In the genomic region with DNA sequence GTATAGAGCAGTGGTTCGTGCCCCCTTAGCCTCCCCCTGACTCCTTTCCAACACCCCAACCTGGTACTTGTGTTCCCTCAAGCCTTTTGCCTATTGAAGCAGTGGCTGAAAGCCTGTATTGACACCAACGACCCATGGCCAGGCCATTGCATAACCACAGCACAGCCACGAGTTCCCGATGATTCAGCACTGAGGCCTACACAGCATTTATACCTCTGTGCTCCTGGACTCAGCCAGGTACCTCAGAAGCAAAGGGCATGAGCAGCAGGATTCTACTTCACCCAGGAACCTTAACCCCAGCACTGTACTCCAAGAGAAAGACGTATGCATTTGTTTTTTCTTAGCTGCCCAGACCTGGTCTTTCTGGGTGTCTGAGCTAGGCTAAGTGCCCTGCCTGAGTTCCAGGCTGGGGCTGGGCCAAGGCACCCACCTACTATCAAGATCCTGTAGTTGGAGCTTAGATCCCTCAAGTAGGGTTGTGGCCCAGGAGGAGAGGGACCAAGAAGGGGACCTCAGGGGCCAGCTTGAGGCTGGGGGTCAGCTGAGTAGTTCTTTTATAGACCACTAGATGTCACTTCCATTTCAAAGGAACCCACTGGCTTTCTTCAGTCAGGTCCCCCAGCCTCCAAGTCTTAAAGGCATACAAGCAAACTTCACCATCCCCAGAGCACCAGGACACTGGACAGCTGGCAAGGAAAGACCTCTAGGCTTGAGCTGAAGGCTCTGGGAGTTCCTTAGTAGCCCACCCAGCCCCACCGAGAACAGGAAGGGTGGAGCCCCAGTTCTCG, we compare ENCODE assay signal across 8 mouse cellular contexts.
A peak's percentile ranks its signal among the peaks of the same experiment; 100 is the strongest.
DNase-seq lines count a peak whose midpoint lies in the region; ATAC-seq and TF ChIP-seq lines count a peak whose summit lies in the region.
"Had no signal": no experiment of that assay in that cellular context is flagged by ENCODE, and none has a peak within 500 bp of the region (broad histone marks: within the 10 kb centered on the region; RNA-seq: fewer than 3 reads in every experiment).

No protein-coding gene starts in this region.

- 78% methylated on average over 7 of the region's 7 CpGs for WGBS in embryonic facial prominence, embryonic 11.5 days
- WGBS in liver, embryonic 15.5 days (ENCODE audit: insufficient replicate concordance): 35% methylated on average over 7 of the region's 7 CpGs
- 69% methylated on average over 7 of the region's 7 CpGs for WGBS in thymus, adult 2 months

- DNase-seq in thymus, postnatal 14 days: peak; percentile 6
- DNase-seq in thymus, postnatal 4 days: no peak
- DNase-seq in embryonic facial prominence, embryonic 11.5 days (ENCODE audit: low spot score): peak; percentile 47
- no peak for DNase-seq in right cerebral cortex, adult 2 months (ENCODE audit: low spot score in 2 of 2)
- no peak for DNase-seq in cerebellum, adult 18-20 months
- no peak for DNase-seq in thymus, adult 2 months

- H3K4me2 ChIP-seq in embryonic facial prominence, embryonic 11.5 days (ENCODE audit: low read depth, low read length): no peak overlapping the region
- no peak overlapping the region for H3K4me2 ChIP-seq in liver, embryonic 15.5 days
- H3K4me2 ChIP-seq: embryonic facial prominence, embryonic 13.5 days had no signal

- no peaks in the 10 kb centered on the region for H3K36me3 ChIP-seq in embryonic facial prominence, embryonic 11.5 days (replicated peaks; ENCODE audit: control insufficient read depth, insufficient read depth, low read depth, low read length)
- H3K36me3 ChIP-seq in liver, embryonic 15.5 days (replicated peaks): no peaks in the 10 kb centered on the region
- no peaks in the 10 kb centered on the region for H3K36me3 ChIP-seq in thymus, adult 2 months (ENCODE audit: control insufficient read depth, insufficient read depth, low read length)
- H3K36me3 ChIP-seq: embryonic facial prominence, embryonic 13.5 days had no signal

- H3K9me3 ChIP-seq in embryonic facial prominence, embryonic 11.5 days (replicated peaks; ENCODE audit: control insufficient read depth, low read length): no peaks in the 10 kb centered on the region
- no peaks in the 10 kb centered on the region for H3K9me3 ChIP-seq in liver, embryonic 15.5 days (replicated peaks)
- H3K9me3 ChIP-seq: embryonic facial prominence, embryonic 13.5 days had no signal

- no peak for TF ChIP-seq POLR2A in thymus, adult 2 months (IDR thresholded peaks at IDR 0.05; ENCODE audit: control insufficient read depth, extremely low read depth, insufficient read depth, low read length, poor library complexity)

- H3K9ac ChIP-seq in embryonic facial prominence, embryonic 11.5 days (replicated peaks; ENCODE audit: low read length): no peak overlapping the region
- no peak overlapping the region for H3K9ac ChIP-seq in liver, embryonic 15.5 days
- H3K9ac ChIP-seq: embryonic facial prominence, embryonic 13.5 days had no signal

- no peak for ATAC-seq in embryonic facial prominence, embryonic 11.5 days (replicated peaks; ENCODE audit: insufficient number of reproducible peaks, low FRiP score, low TSS enrichment, low read depth)
- peak; percentile 77 for ATAC-seq in liver, embryonic 15.5 days (ENCODE audit: insufficient read depth)

- H3K27me3 ChIP-seq in embryonic facial prominence, embryonic 11.5 days (ENCODE audit: control insufficient read depth, insufficient read depth, low read length): no peaks in the 10 kb centered on the region
- H3K27me3 ChIP-seq in liver, embryonic 15.5 days: no peaks in the 10 kb centered on the region
- no peaks in the 10 kb centered on the region for H3K27me3 ChIP-seq in thymus, adult 2 months (ENCODE audit: control insufficient read depth, insufficient read depth, low read length)
- H3K27me3 ChIP-seq: embryonic facial prominence, embryonic 13.5 days had no signal

- H3K4me3 ChIP-seq in embryonic facial prominence, embryonic 11.5 days (ENCODE audit: low read depth, low read length): no peak overlapping the region
- H3K4me3 ChIP-seq in liver, embryonic 15.5 days (replicated peaks): no peak overlapping the region
- H3K4me3 ChIP-seq in thymus, adult 2 months (ENCODE audit: control insufficient read depth, insufficient read depth, low read length): no peak overlapping the region
- H3K4me3 ChIP-seq: embryonic facial prominence, embryonic 13.5 days had no signal

- TF ChIP-seq CTCF in thymus, adult 2 months (IDR thresholded peaks at IDR 0.05; ENCODE audit: borderline replicate concordance, control insufficient read depth, extremely low read depth, insufficient read depth, low read length, poor library complexity): no peak

- no peaks in the 10 kb centered on the region for H3K4me1 ChIP-seq in embryonic facial prominence, embryonic 11.5 days (ENCODE audit: control insufficient read depth, insufficient read depth, low read length)
- H3K4me1 ChIP-seq in liver, embryonic 15.5 days (replicated peaks): peaks cover 12% of the 10 kb centered on the region
- no peaks in the 10 kb centered on the region for H3K4me1 ChIP-seq in thymus, adult 2 months (replicated peaks; ENCODE audit: control insufficient read depth, insufficient read depth, low read length)

- H3K27ac ChIP-seq in embryonic facial prominence, embryonic 11.5 days (replicated peaks; ENCODE audit: low read depth, low read length): no peak overlapping the region
- H3K27ac ChIP-seq in liver, embryonic 15.5 days (replicated peaks): 0 out of 2 replicates have a peak overlapping the region, but pooled peaks have one; percentile 0
- H3K27ac ChIP-seq in thymus, adult 2 months (ENCODE audit: control insufficient read depth, insufficient read depth, low read length): no peak overlapping the region
- H3K27ac ChIP-seq: embryonic facial prominence, embryonic 13.5 days had no signal

Comparison
In these comparisons a context has a peak if more than half of its experiments do, and no peak if none do; other contexts are left out.
1. DNase-seq: peak in thymus, postnatal 14 days (single experiment) and embryonic facial prominence, embryonic 11.5 days (single experiment); none in thymus, postnatal 4 days (single experiment), right cerebral cortex, adult 2 months (0 of 2), cerebellum, adult 18-20 months (0 of 2) and thymus, adult 2 months (single experiment).